Mouse (Mus musculus): Measurements from ENCODE around the gene Olfr1447.

Olfr1447 gene

GRCm38 (mm10) chr19:12903643-12904042 is at the start of gene Olfr1447:
Gene Olfr1447 (minus strand): TSS chr19:12903743.
- CTCF ChIA-PET: no interaction called here

- CTCF ChIA-PET: no interaction called here
Measured at GRCm38 (mm10) chr19:12949958-12950357, 46.4 kb upstream of the Olfr1447 start, which contains the start of gene Olfr1450. Gene Olfr1450 (plus strand): TSS chr19:12950258.

GRCm38 (mm10) chr19:12930540-12930939 is 27.0 kb upstream of the Olfr1447 start, which contains the start of gene Olfr1449:
Gene Olfr1449 (plus strand): TSS chr19:12930840.
- CTCF ChIA-PET: no interaction called here

GRCm38 (mm10) chr19:12924319-12924718 is 20.8 kb upstream of the Olfr1447 start, which contains the start of gene Olfr1448:
Gene Olfr1448 (minus strand): TSS chr19:12924419.
- CTCF ChIA-PET: no interaction called here

- CTCF ChIA-PET: no interaction called here
Measured at GRCm38 (mm10) chr19:12893424-12893823, 10.1 kb downstream of the Olfr1447 start, which contains the start of gene Olfr1446. Gene Olfr1446 (minus strand): TSS chr19:12893524.

- CTCF ChIA-PET: no interaction called here
Measured at GRCm38 (mm10) chr19:12883555-12883954, 20.0 kb downstream of the Olfr1447 start, which contains the start of gene Olfr1445. Gene Olfr1445 (plus strand): TSS chr19:12883855.

- CTCF ChIA-PET: no interaction called here
Measured at GRCm38 (mm10) chr19:12856983-12857382, 46.6 kb downstream of the Olfr1447 start, which contains the start of gene Olfr1444. Gene Olfr1444 (plus strand): TSS chr19:12857283.
